Mouse (Mus musculus): ENCODE data around the gene Depdc1b.

DNA sequence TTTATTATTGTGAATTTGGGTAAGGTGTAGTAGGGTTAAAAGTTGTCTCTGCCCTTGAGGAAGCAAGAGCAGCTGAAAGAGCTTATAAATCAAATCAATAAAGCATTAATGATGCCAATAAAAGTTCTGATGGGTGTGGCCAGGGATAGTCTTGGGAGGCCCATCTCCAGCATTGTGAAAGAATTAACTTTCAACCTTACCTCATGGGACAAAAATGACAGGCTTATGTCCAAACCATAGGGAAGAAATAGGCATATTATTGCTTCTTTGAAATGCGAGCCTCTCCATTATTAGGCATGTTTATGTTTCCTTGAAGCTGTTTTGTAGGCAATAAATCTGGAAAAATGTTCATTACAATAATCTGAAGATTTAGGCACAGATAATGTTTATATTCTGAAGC, 122.9 kb downstream of the Depdc1b start:
- no peak for TF ChIP-seq CTCF (IDR thresholded peaks at IDR 0.05; ENCODE audit: low read depth)
- no peak for TF ChIP-seq EP300 (IDR thresholded peaks at IDR 0.05; ENCODE audit: low read depth)

All from heart, postnatal 0 days (tissue).